Mouse (Mus musculus): ENCODE data around the gene Ppp2r5e. TPM values are rescaled to one million over a fixed set of nuclear protein-coding genes. Genes with fewer than 3 reads are reported as not detected.
A peak's percentile ranks its signal among the peaks of the same experiment; 100 is the strongest.

The Ppp2r5e gene
- polyA plus RNA-seq, 1 experiment, result 34.9 TPM

DNA sequence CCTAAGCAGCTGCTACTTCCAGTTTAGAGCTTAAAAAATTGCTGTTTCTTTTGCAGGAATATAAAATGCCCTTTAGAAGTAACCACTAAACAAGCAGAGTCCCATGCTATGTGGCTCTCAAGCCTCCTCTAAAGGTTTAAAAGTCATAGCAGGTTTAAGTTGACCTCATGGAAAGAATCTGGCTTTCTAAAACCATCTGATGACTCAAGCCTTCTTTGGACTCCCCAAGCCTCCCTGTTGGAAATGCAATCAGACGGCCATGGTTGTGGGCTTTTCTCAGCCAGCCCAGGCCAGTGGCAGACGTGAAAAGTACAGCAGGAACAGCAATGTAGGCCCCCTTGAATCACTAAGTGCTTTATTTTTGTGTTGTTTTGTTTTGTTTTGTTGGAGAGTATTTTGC lies 51.4 kb downstream of the Ppp2r5e start:
- Histone ChIP-seq H3K27ac (ENCODE audit: insufficient read depth, low read length) (no peak overlapping the region), H3K4me1 (ENCODE audit: control insufficient read depth, insufficient read depth, low read length) (peaks cover 19% of the 10 kb centered on the region), H3K4me3 (ENCODE audit: insufficient read depth, low read length) (no peak overlapping the region)
- no peak for TF ChIP-seq POLR2A (IDR thresholded peaks at IDR 0.05; ENCODE audit: extremely low read depth, insufficient read depth, low read length)
- TF ChIP-seq CTCF (IDR thresholded peaks at IDR 0.05; ENCODE audit: extremely low read depth, insufficient read depth, low read length), result no peak

DNA sequence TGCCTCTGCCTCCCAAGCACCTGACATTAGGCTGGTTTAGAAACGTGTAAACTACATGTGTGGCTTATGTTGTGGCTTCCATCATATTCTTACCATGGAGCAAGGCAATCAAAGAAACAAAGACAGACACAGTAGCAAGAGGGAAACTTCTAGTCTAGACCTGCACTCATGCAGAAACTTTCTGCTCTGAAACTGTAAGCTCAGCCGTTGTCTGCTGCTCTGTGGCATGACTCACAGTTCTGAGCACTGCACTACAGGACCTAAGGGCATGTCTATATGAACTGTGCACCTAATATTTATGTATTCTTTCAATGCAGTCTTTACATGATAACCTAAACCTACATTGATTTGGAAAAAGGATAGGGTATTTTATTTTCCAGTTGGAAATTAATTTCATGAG lies 51.8 kb downstream of the Ppp2r5e start:
- Histone ChIP-seq H3K27ac (ENCODE audit: insufficient read depth, low read length) (no peak overlapping the region), H3K4me1 (ENCODE audit: control insufficient read depth, insufficient read depth, low read length) (peaks cover 19% of the 10 kb centered on the region), H3K4me3 (ENCODE audit: insufficient read depth, low read length) (no peak overlapping the region)
- TF ChIP-seq POLR2A (IDR thresholded peaks at IDR 0.05; ENCODE audit: extremely low read depth, insufficient read depth, low read length) (no peak), CTCF (IDR thresholded peaks at IDR 0.05; ENCODE audit: extremely low read depth, insufficient read depth, low read length) (no peak)

DNA sequence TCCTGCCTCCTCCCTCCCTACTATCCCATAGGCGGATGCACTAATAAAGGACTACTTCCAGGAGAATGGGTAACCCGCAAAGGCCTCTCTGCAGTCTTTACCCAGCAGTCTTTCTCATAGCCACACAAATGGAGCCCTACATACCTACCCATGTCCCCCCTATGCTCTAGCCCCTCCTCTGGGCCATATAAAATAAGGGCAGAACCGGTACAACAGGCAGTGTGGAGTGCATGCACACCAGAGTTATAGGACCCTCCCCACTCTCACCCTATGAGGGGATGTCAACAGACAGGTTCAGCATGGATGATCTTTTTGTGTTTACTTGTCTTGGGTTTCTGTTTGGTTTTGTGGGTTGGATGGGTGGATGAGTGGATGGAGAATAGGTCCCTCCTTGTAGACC lies 52.7 kb downstream of the Ppp2r5e start:
- TF ChIP-seq CTCF (IDR thresholded peaks at IDR 0.05; ENCODE audit: extremely low read depth, insufficient read depth, low read length) (no peak), POLR2A (IDR thresholded peaks at IDR 0.05; ENCODE audit: extremely low read depth, insufficient read depth, low read length) (no peak)
- no peak overlapping the region for H3K4me3 ChIP-seq (ENCODE audit: insufficient read depth, low read length)
- no peak overlapping the region for H3K27ac ChIP-seq (ENCODE audit: insufficient read depth, low read length)
- H3K4me1 ChIP-seq (ENCODE audit: control insufficient read depth, insufficient read depth, low read length), result peaks cover 18% of the 10 kb centered on the region

DNA sequence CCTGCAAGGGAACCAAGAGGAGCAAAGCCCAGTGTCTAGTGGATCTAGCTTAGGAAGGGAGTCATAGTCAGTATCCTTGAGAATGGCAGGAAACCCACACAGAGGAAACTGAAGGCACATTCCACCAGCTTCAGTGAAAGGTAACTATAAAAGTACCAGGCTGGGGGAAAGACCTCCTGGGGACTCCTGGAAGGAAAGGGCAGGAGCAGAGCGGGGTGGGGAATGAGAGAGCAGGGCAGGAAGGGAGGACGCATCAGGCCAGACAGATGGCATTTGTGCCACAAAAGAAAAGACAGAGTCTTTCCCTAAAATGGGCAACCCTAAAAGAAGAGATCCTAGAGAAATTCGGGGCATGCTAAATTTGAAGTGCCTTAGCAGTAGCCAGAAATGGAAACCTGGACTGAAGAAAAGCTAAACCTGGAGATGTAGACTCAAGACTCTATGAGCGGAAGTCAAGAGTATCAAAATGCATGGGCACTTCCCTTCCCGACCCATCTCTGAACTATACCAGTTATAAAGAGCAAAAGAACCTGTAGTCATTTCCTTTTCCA lies 55.3 kb downstream of the Ppp2r5e start:
- Histone ChIP-seq H3K4me3 (ENCODE audit: insufficient read depth, low read length) (no peak overlapping the region), H3K27ac (ENCODE audit: insufficient read depth, low read length) (peak overlapping the region; percentile 2; the same call in 1 of the 2 replicates), H3K4me1 (ENCODE audit: control insufficient read depth, insufficient read depth, low read length) (peaks cover 23% of the 10 kb centered on the region)
- TF ChIP-seq CTCF (IDR thresholded peaks at IDR 0.05; ENCODE audit: extremely low read depth, insufficient read depth, low read length) (no peak), POLR2A (IDR thresholded peaks at IDR 0.05; ENCODE audit: extremely low read depth, insufficient read depth, low read length) (no peak)

DNA sequence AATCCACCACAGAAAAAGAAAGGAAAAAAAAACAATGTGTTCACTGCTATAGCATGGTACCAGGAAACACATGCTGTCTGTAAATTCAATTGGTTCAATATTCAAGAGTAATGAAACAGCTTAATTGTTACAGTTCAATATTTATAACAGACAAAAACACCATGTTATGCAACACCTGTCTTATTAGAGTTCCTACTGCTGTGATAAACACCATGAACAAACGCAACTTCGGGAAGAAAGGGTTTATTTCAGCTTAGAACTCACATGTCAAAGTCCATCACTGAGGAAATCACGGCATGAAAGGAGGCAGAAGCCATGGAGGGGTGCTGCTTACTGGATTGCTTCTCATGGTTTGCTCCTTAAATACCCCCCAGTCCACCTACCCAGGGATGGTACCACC lies 56.8 kb downstream of the Ppp2r5e start:
- Histone ChIP-seq H3K4me3 (ENCODE audit: insufficient read depth, low read length) (no peak overlapping the region), H3K4me1 (ENCODE audit: control insufficient read depth, insufficient read depth, low read length) (peaks cover 23% of the 10 kb centered on the region), H3K27ac (ENCODE audit: insufficient read depth, low read length) (no peak overlapping the region)
- TF ChIP-seq POLR2A (IDR thresholded peaks at IDR 0.05; ENCODE audit: extremely low read depth, insufficient read depth, low read length) (no peak), CTCF (IDR thresholded peaks at IDR 0.05; ENCODE audit: extremely low read depth, insufficient read depth, low read length) (no peak)

DNA sequence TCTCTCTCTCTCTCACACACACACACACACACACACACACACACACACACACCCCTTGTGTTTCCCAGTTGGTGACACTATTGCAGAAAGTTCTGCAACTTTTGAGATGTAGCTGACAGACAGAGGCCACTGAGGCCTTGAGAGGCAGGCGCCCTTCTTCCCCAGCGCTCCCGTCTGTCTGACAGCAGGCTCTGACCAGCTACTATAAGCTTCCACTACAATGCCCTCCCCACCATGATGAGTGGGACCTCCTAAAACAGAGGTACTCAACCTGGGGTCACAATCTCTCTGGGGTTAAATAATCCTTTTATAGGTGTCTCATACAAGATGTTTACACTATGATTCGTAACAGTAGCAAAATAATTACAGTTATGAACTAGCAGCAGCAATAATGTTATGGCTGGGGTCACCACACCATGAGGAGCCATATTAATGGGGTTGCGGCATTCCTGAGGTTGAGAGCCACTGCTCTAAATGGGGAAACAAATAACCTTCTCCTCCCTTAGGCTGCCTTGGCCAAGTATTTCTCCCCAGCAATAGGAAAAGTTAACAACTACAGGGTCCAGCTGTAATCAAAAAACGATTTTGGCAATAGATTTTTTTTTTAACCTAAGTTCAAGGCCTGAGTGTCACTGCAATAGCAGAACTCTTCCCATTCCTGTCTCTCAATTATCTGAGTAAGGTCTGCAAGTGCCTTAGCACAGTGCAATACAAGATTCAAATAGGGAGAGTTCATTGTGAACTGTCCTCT lies 58.2 kb downstream of the Ppp2r5e start:
- Histone ChIP-seq H3K4me1 (ENCODE audit: control insufficient read depth, insufficient read depth, low read length) (peaks cover 21% of the 10 kb centered on the region), H3K27ac (ENCODE audit: insufficient read depth, low read length) (no peak overlapping the region), H3K4me3 (ENCODE audit: insufficient read depth, low read length) (no peak overlapping the region)
- TF ChIP-seq CTCF (IDR thresholded peaks at IDR 0.05; ENCODE audit: extremely low read depth, insufficient read depth, low read length), result no peak
- no peak for TF ChIP-seq POLR2A (IDR thresholded peaks at IDR 0.05; ENCODE audit: extremely low read depth, insufficient read depth, low read length)

DNA sequence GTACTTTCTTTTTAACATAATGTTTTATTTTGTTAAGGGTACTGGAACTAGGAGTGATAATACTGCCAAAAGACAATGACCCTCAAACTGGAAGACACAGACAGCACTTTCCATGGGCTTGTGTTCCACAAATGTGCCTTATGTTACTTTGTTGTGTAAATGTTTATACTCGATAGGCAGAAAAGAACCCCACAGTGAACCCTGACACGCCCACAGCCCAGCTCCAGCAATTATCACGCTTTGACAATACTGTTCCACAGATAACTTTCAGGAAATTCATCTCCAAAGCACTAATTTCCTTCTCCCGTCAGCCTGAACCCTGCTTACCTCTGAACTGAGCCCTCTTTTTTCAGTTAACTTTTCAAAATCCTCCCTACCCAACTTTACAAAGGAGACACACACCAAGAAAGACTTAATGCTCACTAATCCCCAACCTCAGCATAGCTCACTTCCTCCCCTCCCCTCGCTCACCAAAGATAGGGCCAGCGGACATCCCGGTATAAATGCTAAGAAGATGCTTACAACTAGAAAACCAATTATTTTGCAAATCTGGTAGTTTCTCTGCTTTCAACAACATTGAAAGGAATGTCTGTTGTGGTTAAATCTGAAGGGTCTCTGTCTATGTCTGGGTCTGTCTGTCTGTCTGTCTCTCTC lies 58.9 kb downstream of the Ppp2r5e start:
- H3K27ac ChIP-seq (ENCODE audit: insufficient read depth, low read length), result no peak overlapping the region
- no peak for TF ChIP-seq POLR2A (IDR thresholded peaks at IDR 0.05; ENCODE audit: extremely low read depth, insufficient read depth, low read length)
- no peak for TF ChIP-seq CTCF (IDR thresholded peaks at IDR 0.05; ENCODE audit: extremely low read depth, insufficient read depth, low read length)
- peaks cover 21% of the 10 kb centered on the region for H3K4me1 ChIP-seq (ENCODE audit: control insufficient read depth, insufficient read depth, low read length)
- no peak overlapping the region for H3K4me3 ChIP-seq (ENCODE audit: insufficient read depth, low read length)

DNA sequence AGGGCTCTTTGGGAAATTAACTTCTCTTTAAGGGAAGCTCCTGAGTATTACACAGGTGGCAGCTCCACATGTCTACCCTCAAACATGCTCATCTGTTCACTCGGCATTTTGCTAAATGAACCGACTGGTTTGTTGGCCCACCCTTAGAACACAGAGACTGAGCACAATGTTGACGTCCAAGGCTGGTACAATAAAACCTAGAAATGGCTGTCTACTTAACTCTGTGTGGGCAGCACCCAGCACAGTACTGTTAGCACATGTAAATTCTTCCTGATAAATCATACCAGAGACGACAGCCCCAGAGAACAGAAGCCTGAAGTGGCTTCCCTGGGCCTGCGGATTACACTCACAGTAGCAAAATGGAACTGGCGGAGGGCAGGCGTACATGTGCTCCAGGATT lies 59.5 kb downstream of the Ppp2r5e start:
- Histone ChIP-seq H3K4me3 (ENCODE audit: insufficient read depth, low read length) (no peak overlapping the region), H3K4me1 (ENCODE audit: control insufficient read depth, insufficient read depth, low read length) (peaks cover 18% of the 10 kb centered on the region), H3K27ac (ENCODE audit: insufficient read depth, low read length) (peak overlapping the region; percentile 51; the same call in 1 of the 2 replicates)
- no peak for TF ChIP-seq CTCF (IDR thresholded peaks at IDR 0.05; ENCODE audit: extremely low read depth, insufficient read depth, low read length)
- TF ChIP-seq POLR2A (IDR thresholded peaks at IDR 0.05; ENCODE audit: extremely low read depth, insufficient read depth, low read length), result no peak

DNA sequence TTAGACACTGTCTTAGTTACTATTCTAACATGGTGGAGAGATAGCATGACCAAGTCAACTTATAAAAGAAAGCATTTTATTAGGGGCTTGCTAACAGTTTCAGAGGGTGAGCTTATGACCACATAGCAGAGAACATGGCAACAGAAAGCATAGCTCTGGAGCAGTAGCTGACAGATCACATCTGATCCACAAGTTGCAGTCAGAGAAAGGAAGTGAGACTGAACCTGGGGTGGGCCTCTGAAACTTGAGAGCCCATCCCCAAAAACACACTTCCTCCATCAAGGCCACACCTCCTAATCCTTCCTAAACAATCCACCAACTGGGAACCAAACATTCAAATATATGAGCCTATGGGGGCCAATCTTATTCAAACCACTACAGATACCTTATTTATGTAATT lies 62.9 kb downstream of the Ppp2r5e start:
- Histone ChIP-seq H3K4me1 (ENCODE audit: control insufficient read depth, insufficient read depth, low read length) (peaks cover 19% of the 10 kb centered on the region), H3K27ac (ENCODE audit: insufficient read depth, low read length) (no peak overlapping the region), H3K4me3 (ENCODE audit: insufficient read depth, low read length) (no peak overlapping the region)
- TF ChIP-seq CTCF (IDR thresholded peaks at IDR 0.05; ENCODE audit: extremely low read depth, insufficient read depth, low read length), result no peak
- TF ChIP-seq POLR2A (IDR thresholded peaks at IDR 0.05; ENCODE audit: extremely low read depth, insufficient read depth, low read length), result no peak

DNA sequence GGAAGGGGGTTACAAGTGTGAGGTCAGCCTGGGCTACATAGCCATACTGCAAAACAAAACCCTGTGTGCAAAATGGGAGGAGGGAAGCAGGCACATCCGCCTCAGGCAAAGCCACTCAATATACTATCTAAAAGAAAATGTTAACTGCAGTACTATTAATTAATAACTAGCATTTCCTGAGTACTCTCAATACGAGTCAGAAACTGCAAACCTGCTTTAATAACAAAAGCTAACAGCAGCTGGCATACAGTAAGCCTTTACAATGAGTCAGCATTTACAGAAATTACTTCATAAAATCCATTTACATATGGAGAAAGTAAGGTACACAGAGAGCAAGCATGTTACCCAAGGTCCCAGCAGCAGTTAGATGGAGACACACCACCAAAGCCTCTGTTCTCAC lies 64.2 kb downstream of the Ppp2r5e start:
- TF ChIP-seq CTCF (IDR thresholded peaks at IDR 0.05; ENCODE audit: extremely low read depth, insufficient read depth, low read length) (no peak), POLR2A (IDR thresholded peaks at IDR 0.05; ENCODE audit: extremely low read depth, insufficient read depth, low read length) (no peak)
- Histone ChIP-seq H3K27ac (ENCODE audit: insufficient read depth, low read length) (no peak overlapping the region), H3K4me1 (ENCODE audit: control insufficient read depth, insufficient read depth, low read length) (peaks cover 17% of the 10 kb centered on the region), H3K4me3 (ENCODE audit: insufficient read depth, low read length) (no peak overlapping the region)
